Mouse (Mus musculus) bone marrow, adult 2 months (tissue): ENCODE measurements around the gene Hfe2.
"Not testable (repeated sequence)": the region's sequence is repeated elsewhere in the genome, so short reads cannot be mapped to it uniquely, and the experiment has no call there.

ENCODE experiments used
- CTCF ChIP-seq: fragments of 200-500 bp; IDR thresholded peaks from 2 replicates; pipeline ENCODE4 v1.5.1; 2011; ENCODE audit warnings: low read length, control low read depth; ENCODE audit not compliant: control insufficient read depth, insufficient read depth
- POLR2A ChIP-seq: fragments of 200-500 bp; IDR thresholded peaks from 2 replicates; pipeline ENCODE4 v1.6.1; 2011; ENCODE audit warnings: low read depth, mild to moderate bottlenecking, control low read depth, low read length, borderline replicate concordance; ENCODE audit not compliant: control insufficient read depth

- TF ChIP-seq CTCF, POLR2A: not testable (repeated sequence)
Observed at GRCm38 (mm10) chr3:96488290-96488906, 36.6 kb upstream of the Hfe2 start.
